Mouse (Mus musculus) cerebellum, adult 2 months (tissue): Measurements from ENCODE around the gene Smyd3. TPM values are rescaled to one million over a fixed set of nuclear protein-coding genes. Genes with fewer than 3 reads are reported as not detected.

Experiments
- DNase-seq, 2 experiments: peaks; one replicate each; pipeline ENCODE4 v3.0.0; 2021
- H3K27ac ChIP-seq: fragments of 200-500 bp; 2 replicates; pipeline ENCODE4 v1.5.1; 2012; ENCODE audit warnings: low read length, control low read depth, inconsistent platforms; ENCODE audit not compliant: insufficient read depth
- H3K27me3 ChIP-seq: fragments of 200-500 bp; 2 replicates; pipeline ENCODE4 v1.6.1; 2012; ENCODE audit warnings: inconsistent platforms, mild to moderate bottlenecking, low read length, moderate library complexity; ENCODE audit not compliant: control insufficient read depth, insufficient read depth
- H3K4me1 ChIP-seq: fragments of 200-500 bp; 2 replicates; pipeline ENCODE4 v1.6.1; 2011; ENCODE audit warnings: low read length; ENCODE audit not compliant: control insufficient read depth, insufficient read depth
- H3K4me3 ChIP-seq: fragments of 200-500 bp; replicated peaks from 2 replicates; pipeline ENCODE3; 2011; ENCODE audit warnings: mild to moderate bottlenecking, low read depth, low read length, control low read depth; ENCODE audit not compliant: insufficient read depth
- CTCF ChIP-seq: fragments of 200-500 bp; IDR thresholded peaks from 2 replicates; pipeline ENCODE4 v1.5.1; 2011; ENCODE audit warnings: low read depth, mild to moderate bottlenecking, control low read depth, low read length, moderate library complexity, borderline replicate concordance; ENCODE audit not compliant: insufficient read depth
- POLR2A ChIP-seq: fragments of 200-500 bp; IDR thresholded peaks from 2 replicates; pipeline ENCODE4 v1.6.1; 2011; ENCODE audit warnings: low read length, control low read depth, borderline replicate concordance; ENCODE audit not compliant: insufficient read depth
- WGBS: fragments of 180-500 bp; shearing (Covaris S2); methylation state at CpG from one replicate; pipeline ENCODE4 v1.1.7; 2018; 5-methylcytosine and 5-hydroxymethylcytosine counted together
- polyA plus RNA-seq: library from polyadenylated mRNA; depleted of rRNA; stranded (reverse); fragments of >200 nt; gene quantifications from 2 replicates; pipeline ENCODE4 v1.2.3, GENCODE M21; 2012; rRNA removed

The Smyd3 gene
- polyA plus RNA-seq, 1 experiment = 17.3 TPM

DNA sequence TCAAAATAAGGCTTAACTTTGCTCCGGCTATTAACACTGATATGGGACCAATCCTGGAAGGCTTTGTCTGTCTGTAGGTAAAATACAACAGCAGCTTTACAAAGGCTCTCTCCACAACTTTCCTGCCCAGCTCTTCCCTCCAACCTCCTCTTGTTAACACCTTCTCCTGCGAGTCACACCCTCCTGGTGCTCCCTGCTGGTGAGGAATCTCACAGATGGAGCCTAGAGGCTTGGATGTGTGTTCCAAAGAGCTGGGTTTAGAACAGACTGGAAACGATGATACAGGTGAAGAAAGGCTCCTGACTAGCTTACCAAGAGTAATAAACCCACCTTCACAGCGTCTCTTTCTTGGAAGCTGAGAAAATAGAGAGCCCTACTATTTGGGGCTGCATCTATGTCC, 588.3 kb downstream of the Smyd3 start:
- Histone ChIP-seq H3K4me1 (no peaks in the 10 kb centered on the region; the same call in 1 of the 2 replicates), H3K27ac (no peak overlapping the region), H3K4me3 (no peak overlapping the region), H3K27me3 (no peaks in the 10 kb centered on the region)
- 50% methylated on average over 4 of the region's 4 CpGs for WGBS
- TF ChIP-seq POLR2A = no peak
- peak; percentile 15; the same call in 1 of the 2 replicates for TF ChIP-seq CTCF
- DNase-seq = no peak

DNA sequence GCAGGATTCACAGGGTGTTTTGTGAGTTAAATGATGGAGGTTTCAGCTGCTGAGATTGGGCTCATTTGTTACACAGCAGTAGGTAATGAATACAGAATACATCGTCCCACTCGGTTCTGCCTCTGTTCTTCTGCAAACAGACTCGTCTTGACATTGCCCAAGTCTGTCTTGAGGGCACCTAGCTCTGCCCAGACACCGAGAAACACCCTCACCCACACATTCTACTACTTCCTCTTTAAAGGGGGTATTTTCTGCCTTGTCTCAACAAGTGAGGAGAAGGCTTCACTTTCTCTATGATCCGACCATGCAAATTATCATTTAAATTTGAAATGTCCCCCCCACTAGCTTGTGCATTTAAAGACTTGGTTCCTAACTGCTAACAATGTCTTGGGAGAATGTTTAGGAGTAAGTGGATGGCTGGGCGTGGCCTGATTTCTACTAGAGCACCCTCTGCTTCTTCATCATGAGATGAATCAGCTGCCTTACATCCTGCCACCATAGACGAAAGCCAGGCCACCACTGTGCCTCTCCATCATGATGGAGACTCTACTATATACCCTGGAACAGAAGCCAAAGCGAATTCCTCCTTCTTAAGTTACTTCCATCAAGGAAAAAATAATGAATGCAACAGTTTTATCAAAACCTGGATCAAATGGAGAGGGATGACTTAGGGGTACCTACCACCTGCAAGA, 593.2 kb downstream of the Smyd3 start:
- no peaks in the 10 kb centered on the region for H3K27me3 ChIP-seq
- no peak overlapping the region for H3K4me3 ChIP-seq
- H3K4me1 ChIP-seq = no peaks in the 10 kb centered on the region; the same call in 1 of the 2 replicates
- TF ChIP-seq POLR2A = no peak
- no peak for TF ChIP-seq CTCF
- no peak for DNase-seq
- WGBS = 70% methylated on average over 8 of the region's 8 CpGs
- no peak overlapping the region for H3K27ac ChIP-seq

DNA sequence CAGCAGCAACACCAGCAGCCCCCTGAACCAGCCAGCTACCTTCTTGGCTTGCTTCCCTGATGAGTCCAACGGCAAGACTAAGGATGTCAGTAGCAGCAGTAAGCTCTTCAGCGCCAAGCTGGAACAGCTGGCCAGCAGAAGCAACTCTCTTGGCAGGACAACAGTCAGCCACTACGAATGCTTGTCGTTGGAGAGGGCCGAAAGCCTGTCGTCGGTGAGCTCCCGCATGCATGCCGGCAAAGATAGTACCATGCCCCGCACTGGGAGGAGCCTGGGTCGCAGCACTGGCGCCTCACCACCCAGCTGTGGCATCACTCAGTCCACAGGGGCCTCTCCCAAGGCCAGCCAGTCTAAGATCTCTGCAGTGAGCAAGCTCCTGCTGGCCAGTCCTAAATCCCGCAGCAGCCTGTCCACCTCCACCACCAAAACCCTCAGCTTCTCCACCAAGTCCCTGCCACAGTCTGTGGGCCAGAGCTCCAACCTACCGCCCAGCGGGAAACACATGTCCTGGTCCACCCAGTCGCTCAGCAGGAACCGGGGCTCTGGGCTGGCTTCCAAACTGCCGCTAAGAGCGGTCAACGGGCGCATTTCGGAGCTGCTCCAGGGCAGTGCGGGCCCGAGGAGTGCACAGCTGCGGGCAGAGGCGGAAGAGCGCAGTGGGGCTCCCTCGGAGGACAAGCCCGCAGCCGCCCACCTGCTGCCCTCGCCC, 600.5 kb downstream of the Smyd3 start:
- H3K4me3 ChIP-seq = no peak overlapping the region

GRCm38 (mm10) chr1:178915056-178915455, 602.8 kb downstream of the Smyd3 start:
- no peak for DNase-seq
- H3K4me1 ChIP-seq = peaks cover 28% of the 10 kb centered on the region
- 69% methylated on average over 12 of the region's 12 CpGs for WGBS
- H3K4me3 ChIP-seq = no peak overlapping the region
- TF ChIP-seq POLR2A (no peak), CTCF (no peak)
- no peaks in the 10 kb centered on the region for H3K27me3 ChIP-seq
- no peak overlapping the region for H3K27ac ChIP-seq

More for the DNA sequence above, 600.5 kb downstream of the Smyd3 start:
- 38% methylated on average over 31 of the region's 31 CpGs for WGBS
- Histone ChIP-seq H3K27me3 (no peaks in the 10 kb centered on the region), H3K27ac (no peak overlapping the region), H3K4me1 (peaks cover 24% of the 10 kb centered on the region)
- DNase-seq = peak; percentile 46 to 51
- TF ChIP-seq POLR2A (no peak), CTCF (no peak)

- Histone ChIP-seq H3K27me3 (no peaks in the 10 kb centered on the region), H3K4me3 (no peak overlapping the region), H3K27ac (no peak overlapping the region), H3K4me1 (peaks cover 25% of the 10 kb centered on the region)
- TF ChIP-seq POLR2A (no peak), CTCF (no peak)
- no peak for DNase-seq
- 36% methylated on average over 6 of the region's 6 CpGs for WGBS
Measured at GRCm38 (mm10) chr1:178912936-178913716, 604.7 kb downstream of the Smyd3 start.

GRCm38 (mm10) chr1:178910951-178911350, 606.9 kb downstream of the Smyd3 start:
- DNase-seq = no peak
- WGBS = 28% methylated on average over 14 of the region's 14 CpGs
- H3K4me1 ChIP-seq = peaks cover 12% of the 10 kb centered on the region
- no peaks in the 10 kb centered on the region for H3K27me3 ChIP-seq
- no peak overlapping the region for H3K4me3 ChIP-seq
- no peak overlapping the region for H3K27ac ChIP-seq
- TF ChIP-seq POLR2A (no peak), CTCF (no peak)

Other genes starting within 250 kb of the Smyd3 start
- 22.6 and 23.5 TPM in 2 replicates for gene Tfb2m, start 28.2 kb upstream of the Smyd3 start, polyA plus RNA-seq
- 45.1 and 49.8 TPM in 2 replicates for gene Cnst, start 28.3 kb upstream of the Smyd3 start, polyA plus RNA-seq
- gene Sccpdh, start 150.2 kb upstream of the Smyd3 start, polyA plus RNA-seq = 131 and 140 TPM in 2 replicates
- gene Kif28, start 227.2 kb upstream of the Smyd3 start, polyA plus RNA-seq = 0.05 and 0.07 TPM in 2 replicates